Mouse (Mus musculus): ENCODE data around the gene Clec4a3. TPM values are rescaled to one million over a fixed set of nuclear protein-coding genes. Genes with fewer than 3 reads are reported as not detected.
"Not testable (repeated sequence)": the region's sequence is repeated elsewhere in the genome, so short reads cannot be mapped to it uniquely, and the experiment has no call there.

The Clec4a3 gene
- polyA plus RNA-seq (2016; fragmentation: Nextera tagmentation; extraction: Ambion mirVana): 0.44 and 0.55 TPM in 2 replicates

GRCm38 (mm10) chr6:122952401-122952800, at the start of gene Clec4a3:
Clec4a3 (plus strand) TSS chr6:122952515.
- no peaks in the 10 kb centered on the region for H3K4me1 ChIP-seq (replicated peaks)
- 85% methylated on average over 8 of the region's 8 CpGs for WGBS
- no peak within 1 kb of the TSS for H3K27ac ChIP-seq
- DNase-seq (ENCODE audit: low spot score): no peak
- H3K9me3 ChIP-seq: peaks cover 6% of the 10 kb centered on the region; the same call in 1 of the 2 replicates
- no peak within 1 kb of the TSS for H3K4me3 ChIP-seq
- H3K27me3 ChIP-seq (ENCODE audit: insufficient read depth, poor library complexity, severe bottlenecking): no peaks in the 10 kb centered on the region
- no peaks in the 10 kb centered on the region for H3K36me3 ChIP-seq

- no peaks in the 10 kb centered on the region for H3K27me3 ChIP-seq (ENCODE audit: insufficient read depth, poor library complexity, severe bottlenecking)
- WGBS: 89% methylated on average over 4 of the region's 4 CpGs
- H3K4me1 ChIP-seq (replicated peaks): no peaks in the 10 kb centered on the region
- no peak overlapping the region for H3K27ac ChIP-seq
- H3K9me3 ChIP-seq: peaks cover 3% of the 10 kb centered on the region; the same call in 1 of the 2 replicates
- H3K4me3 ChIP-seq: no peak overlapping the region
- no peaks in the 10 kb centered on the region for H3K36me3 ChIP-seq
- no peak for DNase-seq (ENCODE audit: low spot score)
Measured at GRCm38 (mm10) chr6:122919922-122920321, 32.4 kb upstream of the Clec4a3 start.

- H3K36me3 ChIP-seq: no peaks in the 10 kb centered on the region
- H3K27ac ChIP-seq: no peak within 1 kb of the TSS
- no peaks in the 10 kb centered on the region for H3K4me1 ChIP-seq (replicated peaks)
- H3K27me3 ChIP-seq (ENCODE audit: insufficient read depth, poor library complexity, severe bottlenecking): no peaks in the 10 kb centered on the region
- no peak within 1 kb of the TSS for H3K4me3 ChIP-seq
- 66% methylated on average over 4 of the region's 4 CpGs for WGBS
- H3K9me3 ChIP-seq: peaks cover under 1% of the 10 kb centered on the region; the same call in 1 of the 2 replicates
- DNase-seq (ENCODE audit: low spot score): no peak
Measured at GRCm38 (mm10) chr6:122921451-122921850, 30.9 kb upstream of the Clec4a3 start, which contains the start of gene Clec4a1. Clec4a1 (plus strand) TSS chr6:122921848.

GRCm38 (mm10) chr6:122934845-122935244, 17.5 kb upstream of the Clec4a3 start:
- no peaks in the 10 kb centered on the region for H3K27me3 ChIP-seq (ENCODE audit: insufficient read depth, poor library complexity, severe bottlenecking)
- no peaks in the 10 kb centered on the region for H3K4me1 ChIP-seq (replicated peaks)

GRCm38 (mm10) chr6:122939618-122940017, 12.7 kb upstream of the Clec4a3 start:
- H3K36me3 ChIP-seq: no peaks in the 10 kb centered on the region
- no peaks in the 10 kb centered on the region for H3K4me1 ChIP-seq (replicated peaks)
- 86% methylated on average over 5 of the region's 5 CpGs for WGBS
- H3K27me3 ChIP-seq (ENCODE audit: insufficient read depth, poor library complexity, severe bottlenecking): no peaks in the 10 kb centered on the region
- no peaks in the 10 kb centered on the region for H3K9me3 ChIP-seq
- DNase-seq (ENCODE audit: low spot score): no peak
- H3K27ac ChIP-seq: no peak overlapping the region
- no peak overlapping the region for H3K4me3 ChIP-seq

More at GRCm38 (mm10) chr6:122934845-122935244, 17.5 kb upstream of the Clec4a3 start:
- Histone ChIP-seq H3K9me3 (no peaks in the 10 kb centered on the region), H3K27ac (no peak overlapping the region), H3K36me3 (no peaks in the 10 kb centered on the region), H3K4me3 (no peak overlapping the region)
- WGBS: 88% methylated on average over 3 of the region's 3 CpGs
- DNase-seq (ENCODE audit: low spot score): no peak

- no peaks in the 10 kb centered on the region for H3K27me3 ChIP-seq (ENCODE audit: insufficient read depth, poor library complexity, severe bottlenecking)
- no peak for DNase-seq (ENCODE audit: low spot score)
- no peaks in the 10 kb centered on the region for H3K36me3 ChIP-seq
- 91% methylated on average over 2 of the region's 2 CpGs for WGBS
- H3K4me1 ChIP-seq (replicated peaks): no peaks in the 10 kb centered on the region
- no peak overlapping the region for H3K4me3 ChIP-seq
- H3K9me3 ChIP-seq: peaks cover 1% of the 10 kb centered on the region; the same call in 1 of the 2 replicates
- no peak overlapping the region for H3K27ac ChIP-seq
Measured at GRCm38 (mm10) chr6:122946760-122947159, 5.6 kb upstream of the Clec4a3 start.

GRCm38 (mm10) chr6:122964562-122964961, 12.2 kb downstream of the Clec4a3 start:
- no peak overlapping the region for H3K27ac ChIP-seq
- no peak for DNase-seq (ENCODE audit: low spot score)
- H3K4me3 ChIP-seq: no peak overlapping the region
- no peaks in the 10 kb centered on the region for H3K9me3 ChIP-seq
- no peaks in the 10 kb centered on the region for H3K4me1 ChIP-seq (replicated peaks)
- 89% methylated on average over 2 of the region's 2 CpGs for WGBS
- no peaks in the 10 kb centered on the region for H3K27me3 ChIP-seq (ENCODE audit: insufficient read depth, poor library complexity, severe bottlenecking)
- H3K36me3 ChIP-seq: no peaks in the 10 kb centered on the region

GRCm38 (mm10) chr6:122969048-122969447, 16.7 kb downstream of the Clec4a3 start:
- H3K36me3 ChIP-seq: no peaks in the 10 kb centered on the region
- H3K27me3 ChIP-seq (ENCODE audit: insufficient read depth, poor library complexity, severe bottlenecking): no peaks in the 10 kb centered on the region
- DNase-seq (ENCODE audit: low spot score): no peak
- no peak overlapping the region for H3K4me3 ChIP-seq
- H3K9me3 ChIP-seq: no peaks in the 10 kb centered on the region
- 82% methylated on average over 2 of the region's 2 CpGs for WGBS
- no peak overlapping the region for H3K27ac ChIP-seq
- no peaks in the 10 kb centered on the region for H3K4me1 ChIP-seq (replicated peaks)

GRCm38 (mm10) chr6:122989876-122990437, 37.6 kb downstream of the Clec4a3 start, which contains the start of gene Clec4a4:
Clec4a4 (plus strand) TSS chr6:122990367.
- Histone ChIP-seq H3K4me1 (replicated peaks) (no peaks in the 10 kb centered on the region), H3K9me3 (0 out of 2 replicates have a peak, but pooled peaks cover 14% of the 10 kb centered on the region), H3K4me3 (no peak within 1 kb of the TSS), H3K36me3 (no peaks in the 10 kb centered on the region), H3K27me3 (ENCODE audit: insufficient read depth, poor library complexity, severe bottlenecking) (no peaks in the 10 kb centered on the region), H3K27ac (no peak within 1 kb of the TSS)
- WGBS: 89% methylated on average over 6 of the region's 6 CpGs
- no peak for DNase-seq (ENCODE audit: low spot score)

- not testable (repeated sequence) for DNase-seq (ENCODE audit: low spot score); H3K4me3 ChIP-seq; H3K27me3 ChIP-seq (ENCODE audit: insufficient read depth, poor library complexity, severe bottlenecking); H3K36me3 ChIP-seq; H3K9me3 ChIP-seq; H3K27ac ChIP-seq; H3K4me1 ChIP-seq (replicated peaks)
- whole genome bisulfite sequencing: 76% methylated on average over 2 of the region's 2 CpGs
Measured at GRCm38 (mm10) chr6:123004696-123005095, 52.4 kb downstream of the Clec4a3 start.

- DNase-seq (ENCODE audit: low spot score): no peak
- H3K4me1 ChIP-seq (replicated peaks): no peaks in the 10 kb centered on the region
- 63% methylated on average over 1 of the region's 1 CpGs for WGBS
- no peaks in the 10 kb centered on the region for H3K9me3 ChIP-seq
- no peak overlapping the region for H3K27ac ChIP-seq
- H3K4me3 ChIP-seq: no peak overlapping the region
- H3K36me3 ChIP-seq: no peaks in the 10 kb centered on the region
- H3K27me3 ChIP-seq (ENCODE audit: insufficient read depth, poor library complexity, severe bottlenecking): no peaks in the 10 kb centered on the region
Measured at GRCm38 (mm10) chr6:123005591-123005990, 53.3 kb downstream of the Clec4a3 start.

Data from hindbrain, embryonic 10.5 days (tissue).